Mouse (Mus musculus) liver, postnatal 0 days (tissue): ENCODE data around the gene Ermn. TPM values are rescaled to one million over a fixed set of nuclear protein-coding genes. Genes with fewer than 3 reads are reported as not detected.

Experiments used
- ATAC-seq: fragments of 200-750 bp; cut with Nextera tagmentation; 2 replicates; pipeline ENCODE4 v1.8.0; 2017; ENCODE audit warnings: mild to moderate bottlenecking, moderate library complexity
- DNase-seq: peaks from one replicate; pipeline ENCODE4 v3.0.0-alpha.2; 2016
- H3K27ac ChIP-seq: fragments of 300-500 bp; sonication (generic); 2 replicates; pipeline ENCODE4 v1.5.1; 2014; ENCODE audit warnings: antibody characterized with exemption, moderate library complexity, mild to moderate bottlenecking, low read depth
- H3K27me3 ChIP-seq: fragments of 300-500 bp; sonication (generic); 2 replicates; pipeline ENCODE4 v1.6.1; 2014; ENCODE audit warnings: low read length, control low read depth, mixed read lengths; ENCODE audit not compliant: insufficient read depth
- H3K36me3 ChIP-seq: fragments of 300-500 bp; sonication (generic); replicated peaks from 2 replicates; pipeline ENCODE4 v1.6.1; 2014; ENCODE audit warnings: mild to moderate bottlenecking, control low read depth, low read length, moderate library complexity, mixed read lengths; ENCODE audit not compliant: insufficient read depth
- H3K4me1 ChIP-seq: fragments of 300-500 bp; sonication (generic); 2 replicates; pipeline ENCODE4 v1.6.1; 2014; ENCODE audit warnings: antibody characterized with exemption, mild to moderate bottlenecking, control low read depth; ENCODE audit not compliant: insufficient read depth
- H3K4me2 ChIP-seq: fragments of 300-500 bp; sonication (generic); 2 replicates; pipeline ENCODE4 v1.6.1; 2014; ENCODE audit warnings: low read depth, mild to moderate bottlenecking, low read length, moderate library complexity, mixed read lengths
- H3K4me3 ChIP-seq: fragments of 300-500 bp; sonication (generic); 2 replicates; pipeline ENCODE4 v1.5.1; 2014; ENCODE audit warnings: low read depth, low read length
- H3K9ac ChIP-seq: fragments of 300-500 bp; sonication (generic); replicated peaks from 2 replicates; pipeline ENCODE4 v1.6.1; 2014; ENCODE audit warnings: mild to moderate bottlenecking, moderate library complexity
- H3K9me3 ChIP-seq: fragments of 300-500 bp; sonication (generic); 2 replicates; pipeline ENCODE4 v1.6.1; 2016; ENCODE audit warnings: mild to moderate bottlenecking, control low read depth, low read length, mixed read lengths
- CTCF ChIP-seq: sonication (generic); IDR thresholded peaks from 2 replicates; pipeline ENCODE4 v1.5.1; 2016; ENCODE audit warnings: antibody characterized with exemption, low read depth
- EP300 ChIP-seq: IDR thresholded peaks from 2 replicates; pipeline ENCODE4 v1.6.1; 2016; ENCODE audit warnings: antibody characterized with exemption, low read depth, mild to moderate bottlenecking
- WGBS: fragments of 180-500 bp; shearing (Covaris S2); extraction: QIAGEN DNeasy Blood & Tissue Kit; methylation state at CpG from one replicate; pipeline ENCODE4 v1.1.7; 2014; ENCODE audit not compliant: insufficient replicate concordance; 5-methylcytosine and 5-hydroxymethylcytosine counted together
- polyA plus RNA-seq: library from polyadenylated mRNA; unstranded; fragments of >200 nt; fragmentation: Nextera tagmentation; extraction: Ambion mirVana; gene quantifications from 2 replicates; pipeline ENCODE4 v1.2.1, GENCODE M21; 2015

Ermn gene
- polyA plus RNA-seq, 1 experiment from 2014 or later: not detected

- H3K4me2 ChIP-seq: peak within 1 kb of the TSS; percentile 32; the same call in 1 of the 2 replicates
- 43% methylated on average over 12 of the region's 12 CpGs for WGBS
- H3K9me3 ChIP-seq: no peaks in the 10 kb centered on the region
Measured at GRCm38 (mm10) chr2:57997752-57998430, 54.8 kb downstream of the Ermn start, which contains the start of gene Galnt5. Gene Galnt5 (plus strand): TSS chr2:57997884.

More at GRCm38 (mm10) chr2:57997752-57998430, 54.8 kb downstream of the Ermn start, which contains the start of gene Galnt5:
- no peak within 1 kb of the TSS for H3K27ac ChIP-seq
- H3K27me3 ChIP-seq: no peaks in the 10 kb centered on the region
- no peak for TF ChIP-seq EP300
- no peak for TF ChIP-seq CTCF
- no peaks in the 10 kb centered on the region for H3K4me1 ChIP-seq
- ATAC-seq (no peak), DNase-seq (no peak)
- H3K36me3 ChIP-seq: no peaks in the 10 kb centered on the region
- H3K4me3 ChIP-seq: no peak within 1 kb of the TSS
- H3K9ac ChIP-seq: no peak within 1 kb of the TSS

Other genes with a start within 250 kb of the Ermn start
- not detected in 2 replicates for gene Galnt5, start 55.0 kb downstream of the Ermn start, polyA plus RNA-seq
- gene Cytip, start 142.7 kb upstream of the Ermn start, polyA plus RNA-seq: 6.8 and 7.5 TPM in 2 replicates